Mouse (Mus musculus) bone marrow, adult 2 months (tissue): ENCODE measurements around the gene Pip5k1a.

Source experiments
- CTCF ChIP-seq: fragments of 200-500 bp; IDR thresholded peaks from 2 replicates; pipeline ENCODE4 v1.5.1; 2011; ENCODE audit warnings: low read length, control low read depth; ENCODE audit not compliant: control insufficient read depth, insufficient read depth
- POLR2A ChIP-seq: fragments of 200-500 bp; IDR thresholded peaks from 2 replicates; pipeline ENCODE4 v1.6.1; 2011; ENCODE audit warnings: low read depth, mild to moderate bottlenecking, control low read depth, low read length, borderline replicate concordance; ENCODE audit not compliant: control insufficient read depth

GRCm38 (mm10) chr3:95066570-95066969 is 40.2 kb downstream of the Pip5k1a start:
- TF ChIP-seq POLR2A, result no peak
- no peak for TF ChIP-seq CTCF
